Mouse (Mus musculus): Measurements from ENCODE around the gene Slamf8.

- TF ChIP-seq POLR2A (IDR thresholded peaks at IDR 0.05; ENCODE audit: insufficient read depth, low read depth, low read length): no peak
- TF ChIP-seq CTCF (IDR thresholded peaks at IDR 0.05; ENCODE audit: insufficient read depth, low read depth, low read length): no peak
These were observed 26.4 kb upstream of the Slamf8 start for GRCm38 (mm10) chr1:172616537-172617300.
